Mouse (Mus musculus): ENCODE measurements around the gene Mpst.

DNA sequence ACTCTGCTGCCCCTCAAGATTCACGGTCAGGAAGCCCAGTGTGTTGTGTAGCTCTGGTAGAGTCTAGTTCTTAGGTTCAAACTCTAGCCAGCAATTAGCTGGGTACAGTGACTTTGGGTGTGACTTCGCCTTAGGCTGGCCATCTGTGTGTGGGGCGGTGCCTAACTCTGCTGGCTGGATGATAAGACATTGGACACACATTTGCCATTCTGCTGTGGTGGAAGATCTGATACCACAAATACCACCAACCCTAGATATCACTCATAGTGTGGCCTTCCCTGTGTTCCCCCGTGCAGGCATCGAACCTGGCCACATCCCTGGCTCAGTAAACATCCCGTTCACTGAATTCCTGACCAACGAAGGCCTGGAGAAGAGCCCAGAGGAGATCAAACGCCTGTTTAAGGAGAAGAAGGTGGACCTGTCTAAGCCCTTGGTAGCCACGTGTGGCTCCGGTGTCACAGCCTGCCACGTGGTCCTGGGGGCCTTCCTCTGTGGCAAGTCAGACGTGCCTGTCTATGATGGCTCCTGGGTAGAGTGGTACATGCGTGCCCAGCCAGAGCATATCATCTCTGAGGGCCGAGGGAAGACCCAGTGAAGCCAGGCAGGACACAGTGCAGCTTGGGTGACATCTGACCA, 7.0 kb downstream of the Mpst start:
- TF ChIP-seq CTCF (IDR thresholded peaks at IDR 0.05; ENCODE audit: borderline replicate concordance, extremely low read depth, insufficient read depth, insufficient read length) (no peak), POLR2A (IDR thresholded peaks at IDR 0.05; ENCODE audit: borderline replicate concordance, extremely low read depth, insufficient read depth, insufficient read length, poor library complexity, severe bottlenecking) (no peak)

Data from brain, embryonic 14.5 days (tissue).